Mouse (Mus musculus) lung, embryonic 16.5 days (tissue): Measurements from ENCODE around the gene Ufl1. TPM values are rescaled to one million over a fixed set of nuclear protein-coding genes. Genes with fewer than 3 reads are reported as not detected.
"Not testable (repeated sequence)": the region's sequence is repeated elsewhere in the genome, so short reads cannot be mapped to it uniquely, and the experiment has no call there.

Source experiments
- ATAC-seq: fragments of 200-750 bp; cut with Nextera tagmentation; 2 replicates; pipeline ENCODE4 v1.8.0; 2017; ENCODE audit warnings: low read depth, mild to moderate bottlenecking, moderate library complexity
- H3K27ac ChIP-seq: fragments of 300-500 bp; sonication (generic); 2 replicates; pipeline ENCODE4 v1.5.1; 2014; ENCODE audit warnings: mild to moderate bottlenecking, control low read depth, low read length
- H3K27me3 ChIP-seq: fragments of 300-500 bp; sonication (generic); 2 replicates; pipeline ENCODE4 v1.6.1; 2014; ENCODE audit warnings: low read depth, low read length, mixed read lengths; ENCODE audit not compliant: control insufficient read depth, insufficient read depth
- H3K36me3 ChIP-seq: fragments of 300-500 bp; sonication (generic); 2 replicates; pipeline ENCODE4 v1.6.1; 2014; ENCODE audit warnings: low read length; ENCODE audit not compliant: control insufficient read depth, insufficient read depth
- H3K4me1 ChIP-seq: fragments of 300-500 bp; sonication (generic); replicated peaks from 2 replicates; pipeline ENCODE4 v1.6.1; 2014; ENCODE audit warnings: low read length, mixed read lengths; ENCODE audit not compliant: control insufficient read depth, insufficient read depth
- H3K4me2 ChIP-seq: fragments of 300-500 bp; sonication (generic); 2 replicates; pipeline ENCODE4 v1.6.1; 2014; ENCODE audit warnings: low read depth, low read length, control low read depth
- H3K4me3 ChIP-seq: fragments of 300-500 bp; sonication (generic); 2 replicates; pipeline ENCODE4 v1.5.1; 2014; ENCODE audit warnings: mild to moderate bottlenecking, low read length, control low read depth
- H3K9ac ChIP-seq: fragments of 300-500 bp; sonication (generic); 2 replicates; pipeline ENCODE4 v1.6.1; 2014; ENCODE audit warnings: low read length, control low read depth
- H3K9me3 ChIP-seq: fragments of 300-500 bp; sonication (generic); 2 replicates; pipeline ENCODE4 v1.6.1; 2016; ENCODE audit warnings: low read length; ENCODE audit not compliant: control insufficient read depth
- WGBS: fragments of 180-500 bp; shearing (Covaris S2); extraction: QIAGEN DNeasy Blood & Tissue Kit; methylation state at CpG from one replicate; pipeline ENCODE4 v1.1.7; 2014; 5-methylcytosine and 5-hydroxymethylcytosine counted together
- polyA plus RNA-seq: library from polyadenylated mRNA; unstranded; fragments of >200 nt; fragmentation: Nextera tagmentation; extraction: Ambion mirVana; gene quantifications from 2 replicates; pipeline ENCODE4 v1.2.1, GENCODE M21; 2015

The Ufl1 gene
- polyA plus RNA-seq = 35.9 and 40.4 TPM in 2 replicates

GRCm38 (mm10) chr4:25281671-25282038 is at the start of gene Ufl1:
Gene Ufl1 (minus strand): TSS chr4:25281821.
- H3K9ac ChIP-seq = peak within 1 kb of the TSS; percentile 96
- peaks cover 15% of the 10 kb centered on the region for H3K36me3 ChIP-seq
- no peaks in the 10 kb centered on the region for H3K27me3 ChIP-seq
- H3K4me1 ChIP-seq = peaks cover 5% of the 10 kb centered on the region
- WGBS = 0% methylated on average over 30 of the region's 30 CpGs
- H3K4me3 ChIP-seq = peak within 1 kb of the TSS; percentile 85
- H3K4me2 ChIP-seq = peak within 1 kb of the TSS; percentile 72
- H3K27ac ChIP-seq = peak within 1 kb of the TSS; percentile 97
- H3K9me3 ChIP-seq = no peaks in the 10 kb centered on the region
- peak; percentile 99 for ATAC-seq

DNA sequence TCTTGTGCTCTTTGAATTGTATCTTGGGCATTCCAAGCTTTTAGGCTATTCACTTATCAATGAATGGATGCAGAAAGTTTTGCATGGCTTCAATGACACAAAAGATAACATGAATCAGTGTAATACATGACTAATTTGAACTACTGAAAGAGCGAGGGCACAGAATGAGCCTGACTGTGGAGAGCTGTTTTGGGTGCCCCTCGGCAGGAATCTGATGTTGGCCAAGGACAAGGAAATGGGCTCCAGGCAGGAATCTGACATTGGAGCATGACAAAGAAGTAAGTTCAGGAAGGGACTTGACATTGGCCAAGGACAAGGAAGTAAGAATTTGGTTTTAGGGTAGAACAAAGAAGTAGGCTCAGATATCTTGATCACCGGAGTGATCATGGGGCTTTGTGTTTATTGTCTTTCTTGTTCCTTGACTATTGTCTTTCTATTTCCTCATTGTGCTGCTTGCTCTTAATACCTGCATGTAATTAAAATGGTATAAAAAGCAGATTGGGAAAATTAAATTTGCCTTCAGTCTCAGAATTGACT is 44.1 kb upstream of the Ufl1 start:
- no peak for ATAC-seq

GRCm38 (mm10) chr4:25322631-25323178 is 41.1 kb upstream of the Ufl1 start:
- no peak for ATAC-seq
- Histone ChIP-seq H3K4me3 (no peak overlapping the region), H3K4me2 (no peak overlapping the region), H3K9ac (no peak overlapping the region), H3K9me3 (no peaks in the 10 kb centered on the region), H3K4me1 (no peaks in the 10 kb centered on the region), H3K27ac (no peak overlapping the region), H3K36me3 (no peaks in the 10 kb centered on the region), H3K27me3 (no peaks in the 10 kb centered on the region)
- WGBS = 60% methylated on average over 2 of the region's 2 CpGs

More for the DNA sequence above, 44.1 kb upstream of the Ufl1 start:
- H3K4me1 ChIP-seq = no peaks in the 10 kb centered on the region
- H3K4me3 ChIP-seq = no peak overlapping the region
- H3K4me2 ChIP-seq = no peak overlapping the region
- WGBS = 89% methylated on average over 3 of the region's 3 CpGs
- no peaks in the 10 kb centered on the region for H3K27me3 ChIP-seq
- no peak overlapping the region for H3K27ac ChIP-seq
- H3K9me3 ChIP-seq = no peaks in the 10 kb centered on the region
- H3K9ac ChIP-seq = no peak overlapping the region
- no peaks in the 10 kb centered on the region for H3K36me3 ChIP-seq

GRCm38 (mm10) chr4:25313767-25314166 is 32.1 kb upstream of the Ufl1 start:
- no peaks in the 10 kb centered on the region for H3K27me3 ChIP-seq
- 60% methylated on average over 3 of the region's 3 CpGs for WGBS
- no peaks in the 10 kb centered on the region for H3K4me1 ChIP-seq
- no peak overlapping the region for H3K27ac ChIP-seq
- H3K9ac ChIP-seq = no peak overlapping the region
- H3K36me3 ChIP-seq = no peaks in the 10 kb centered on the region
- H3K9me3 ChIP-seq = no peaks in the 10 kb centered on the region; the same call in 1 of the 2 replicates
- no peak overlapping the region for H3K4me2 ChIP-seq
- ATAC-seq = no peak
- no peak overlapping the region for H3K4me3 ChIP-seq

- H3K36me3 ChIP-seq, H3K9ac ChIP-seq, H3K4me3 ChIP-seq, H3K9me3 ChIP-seq, H3K27ac ChIP-seq, ATAC-seq, H3K4me1 ChIP-seq, H3K27me3 ChIP-seq, H3K4me2 ChIP-seq: not testable (repeated sequence)
- WGBS = 65% methylated on average over 1 of the region's 1 CpGs
Observed at GRCm38 (mm10) chr4:25285002-25285401, 3.4 kb upstream of the Ufl1 start.

DNA sequence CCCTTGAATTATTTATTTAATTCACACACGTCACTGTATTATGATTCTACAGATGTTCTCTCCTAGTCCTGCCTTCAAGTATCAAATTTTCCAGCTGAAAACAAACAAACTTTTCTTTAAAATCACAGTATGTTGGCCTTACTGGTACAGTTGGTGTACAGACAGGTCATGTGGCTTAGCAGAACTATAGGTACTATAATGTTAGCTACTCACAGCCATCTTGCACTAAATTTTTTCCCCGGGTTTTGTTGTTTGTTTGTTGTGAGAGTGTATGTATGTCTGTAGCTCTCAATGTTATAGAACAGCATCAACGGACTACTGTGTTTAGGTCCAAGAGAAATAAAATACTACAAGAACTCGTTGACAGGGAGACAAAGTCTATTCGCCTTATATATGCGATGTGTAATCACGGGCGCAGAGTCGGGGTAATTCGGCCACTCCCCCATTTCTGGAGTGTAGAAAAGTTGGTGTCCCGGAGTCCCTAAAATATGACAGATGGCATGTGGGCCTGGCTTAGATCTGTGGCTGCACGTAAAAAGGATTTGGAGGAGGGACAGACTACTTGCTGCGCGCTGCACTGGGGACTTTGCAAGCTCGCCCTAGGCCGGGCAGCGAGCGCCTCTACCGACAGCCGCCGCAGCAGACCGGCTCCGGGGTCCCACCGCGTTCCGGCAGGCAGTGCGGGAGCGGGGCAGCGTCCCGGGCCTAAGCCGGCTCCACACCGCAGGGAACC is 517 bp downstream of the Ufl1 start:
- peak overlapping the region; percentile 96 for H3K9ac ChIP-seq
- 1% methylated on average over 30 of the region's 32 CpGs for WGBS
- no peaks in the 10 kb centered on the region for H3K9me3 ChIP-seq
- peak overlapping the region; percentile 72 for H3K4me2 ChIP-seq
- peak overlapping the region; percentile 85 for H3K4me3 ChIP-seq
- H3K36me3 ChIP-seq = peaks cover 16% of the 10 kb centered on the region
- peak overlapping the region; percentile 97 for H3K27ac ChIP-seq
- peaks cover 5% of the 10 kb centered on the region for H3K4me1 ChIP-seq
- no peaks in the 10 kb centered on the region for H3K27me3 ChIP-seq
- ATAC-seq = peak; percentile 96

DNA sequence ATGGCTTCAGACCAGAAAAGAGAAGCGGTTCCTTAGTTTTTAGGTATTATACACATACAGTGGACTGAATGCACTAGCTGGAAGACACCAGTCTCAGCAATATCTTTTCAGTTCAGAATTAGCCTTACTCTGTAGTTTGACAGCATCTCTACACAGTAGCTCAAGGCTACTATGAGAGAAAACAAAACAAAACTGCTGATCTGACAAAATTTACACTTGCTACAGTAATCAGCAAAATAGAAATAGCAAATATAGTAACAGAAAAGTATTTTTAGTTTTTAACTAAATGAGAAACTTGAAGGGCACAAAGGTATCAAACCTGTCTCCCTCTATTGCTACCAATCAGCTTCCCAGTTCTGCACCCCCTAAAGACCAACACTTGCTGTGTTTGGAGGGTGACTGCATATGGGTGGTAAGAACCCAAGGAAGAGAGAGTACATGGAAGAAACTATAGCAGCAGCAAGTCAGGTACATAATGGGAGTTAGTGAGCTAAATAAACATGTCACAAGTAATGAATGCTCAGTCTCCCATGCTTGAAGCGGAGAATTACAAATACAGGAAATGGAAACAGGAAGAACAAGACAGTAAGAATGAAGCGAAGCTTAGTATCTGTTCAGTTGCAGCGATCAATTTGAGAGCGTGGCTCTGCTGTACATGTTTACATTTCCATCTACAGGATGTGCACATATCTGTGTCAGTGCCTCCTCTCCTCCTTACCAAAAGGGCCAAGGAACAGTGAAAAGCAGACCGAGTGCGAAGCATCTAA is 8.6 kb downstream of the Ufl1 start:
- peaks cover 33% of the 10 kb centered on the region for H3K36me3 ChIP-seq
- H3K27ac ChIP-seq = no peak overlapping the region
- no peak for ATAC-seq
- WGBS = 81% methylated on average over 7 of the region's 7 CpGs
- no peak overlapping the region for H3K4me2 ChIP-seq
- H3K27me3 ChIP-seq = no peaks in the 10 kb centered on the region
- no peaks in the 10 kb centered on the region for H3K4me1 ChIP-seq
- no peak overlapping the region for H3K4me3 ChIP-seq
- H3K9me3 ChIP-seq = no peaks in the 10 kb centered on the region
- H3K9ac ChIP-seq = no peak overlapping the region

DNA sequence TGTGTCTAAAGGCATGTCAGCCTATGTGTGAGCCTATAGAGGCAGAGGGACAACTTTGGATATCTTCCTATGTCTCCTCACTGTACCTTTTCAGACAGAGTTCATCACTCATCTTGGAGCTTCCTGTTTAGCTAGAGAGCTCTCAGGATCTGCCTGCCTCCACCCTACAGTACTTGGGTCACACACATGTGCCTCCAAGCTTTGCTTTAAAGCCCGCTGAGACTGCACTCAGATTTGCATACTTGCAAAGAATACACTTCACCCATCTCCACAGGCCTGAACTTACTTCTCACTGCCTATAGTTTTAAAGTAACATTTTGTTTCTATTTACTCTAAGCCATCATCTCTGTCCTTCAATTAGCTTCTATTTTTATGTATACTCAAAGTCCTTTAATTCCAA is 9.7 kb downstream of the Ufl1 start:
- no peak for ATAC-seq
- 88% methylated on average over 1 of the region's 1 CpGs for WGBS

GRCm38 (mm10) chr4:25267144-25267543 is 14.5 kb downstream of the Ufl1 start:
- no peak overlapping the region for H3K27ac ChIP-seq
- no peaks in the 10 kb centered on the region for H3K9me3 ChIP-seq
- no peak overlapping the region for H3K4me2 ChIP-seq
- H3K4me3 ChIP-seq = no peak overlapping the region
- H3K36me3 ChIP-seq = peaks cover 37% of the 10 kb centered on the region
- H3K9ac ChIP-seq = no peak overlapping the region
- no peaks in the 10 kb centered on the region for H3K4me1 ChIP-seq
- H3K27me3 ChIP-seq = no peaks in the 10 kb centered on the region
- WGBS = 75% methylated on average over 3 of the region's 3 CpGs
- no peak for ATAC-seq

More for the DNA sequence above, 9.7 kb downstream of the Ufl1 start:
- Histone ChIP-seq H3K27ac (no peak overlapping the region), H3K36me3 (peaks cover 32% of the 10 kb centered on the region), H3K9me3 (no peaks in the 10 kb centered on the region), H3K9ac (no peak overlapping the region), H3K27me3 (no peaks in the 10 kb centered on the region), H3K4me2 (no peak overlapping the region), H3K4me1 (no peaks in the 10 kb centered on the region), H3K4me3 (no peak overlapping the region)
